Mouse (Mus musculus): ENCODE measurements around the gene Fer1l5.

Fer1l5 gene

GRCm38 (mm10) chr1:36371934-36372845, at the start of gene Fer1l5:
Fer1l5 (plus strand) TSS chr1:36372291.
- no peak for DNase-seq

GRCm38 (mm10) chr1:36323076-36323475, 49.0 kb upstream of the Fer1l5 start:
- no peak for DNase-seq

GRCm38 (mm10) chr1:36323746-36324448, 48.2 kb upstream of the Fer1l5 start:
- DNase-seq: no peak

GRCm38 (mm10) chr1:36325900-36326321, 46.2 kb upstream of the Fer1l5 start:
- no peak for DNase-seq

- DNase-seq: no peak
Measured at GRCm38 (mm10) chr1:36326815-36327214, 45.3 kb upstream of the Fer1l5 start.

GRCm38 (mm10) chr1:36331743-36332142, 40.3 kb upstream of the Fer1l5 start:
- DNase-seq: no peak

GRCm38 (mm10) chr1:36332955-36333887, 38.9 kb upstream of the Fer1l5 start:
- no peak for DNase-seq

GRCm38 (mm10) chr1:36342547-36342946, 29.5 kb upstream of the Fer1l5 start:
- no peak for DNase-seq

GRCm38 (mm10) chr1:36352351-36352750, 19.7 kb upstream of the Fer1l5 start:
- DNase-seq: no peak

- no peak for DNase-seq
Measured at GRCm38 (mm10) chr1:36356955-36357695, 15.0 kb upstream of the Fer1l5 start.

- peak; percentile 23 for DNase-seq
Measured at GRCm38 (mm10) chr1:36367698-36368097, 4.4 kb upstream of the Fer1l5 start.

GRCm38 (mm10) chr1:36368112-36368968, 3.8 kb upstream of the Fer1l5 start:
- DNase-seq: peak; percentile 41

GRCm38 (mm10) chr1:36368969-36369645, 3.0 kb upstream of the Fer1l5 start, which contains the start of gene Kansl3:
Kansl3 (minus strand) TSS chr1:36369181.
- DNase-seq: peak; percentile 95

- DNase-seq: no peak
Measured at GRCm38 (mm10) chr1:36370918-36371317, 1.2 kb upstream of the Fer1l5 start.

GRCm38 (mm10) chr1:36378880-36379279, 6.8 kb downstream of the Fer1l5 start:
- DNase-seq: no peak

GRCm38 (mm10) chr1:36379582-36379981, 7.5 kb downstream of the Fer1l5 start:
- no peak for DNase-seq

- DNase-seq: no peak
Measured at GRCm38 (mm10) chr1:36397041-36397440, 24.9 kb downstream of the Fer1l5 start.

- no peak for DNase-seq
Measured at GRCm38 (mm10) chr1:36401509-36401908, 29.4 kb downstream of the Fer1l5 start.

- DNase-seq: no peak
Measured at GRCm38 (mm10) chr1:36404531-36404930, 32.4 kb downstream of the Fer1l5 start.

GRCm38 (mm10) chr1:36429511-36429910, 57.4 kb downstream of the Fer1l5 start:
- DNase-seq: peak; percentile 53
